Mouse (Mus musculus): ENCODE results near the gene Pyurf.

DNA sequence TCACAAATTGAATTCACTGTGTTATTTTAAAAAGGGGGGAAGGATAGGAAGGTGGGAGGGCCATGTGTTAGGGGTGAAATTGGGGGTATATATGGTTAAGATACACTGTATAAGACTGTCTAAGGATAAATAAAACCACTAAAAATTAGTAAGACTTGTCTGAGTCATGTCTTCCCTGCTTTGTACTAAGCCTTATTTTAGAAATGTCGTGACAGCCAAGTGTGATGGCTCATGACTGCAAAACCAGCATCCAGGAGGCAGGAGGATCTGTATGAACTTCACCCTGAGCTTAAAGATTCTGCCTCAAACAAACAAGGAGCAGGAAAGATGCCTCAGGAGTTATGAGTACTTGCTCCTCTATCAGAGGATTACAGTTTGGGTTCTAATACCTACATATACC lies 7.7 kb downstream of the Pyurf start:
- TF ChIP-seq EP300 (IDR thresholded peaks at IDR 0.05; ENCODE audit: low read depth) = no peak
- TF ChIP-seq CTCF (IDR thresholded peaks at IDR 0.05; ENCODE audit: low read depth) = no peak
